Mouse (Mus musculus) lung, embryonic 14.5 days (tissue): ENCODE data around the gene Fhit. TPM values are rescaled to one million over a fixed set of nuclear protein-coding genes. Genes with fewer than 3 reads are reported as not detected.

Experiments
- ATAC-seq: fragments of 200-750 bp; cut with Nextera tagmentation; 2 replicates; pipeline ENCODE4 v1.8.0; 2017; ENCODE audit warnings: mild to moderate bottlenecking, moderate TSS enrichment, moderate library complexity; ENCODE audit not compliant: insufficient read depth
- DNase-seq: peaks from one replicate; pipeline ENCODE4 v3.0.0-alpha.2; 2015
- H3K27ac ChIP-seq: fragments of 300-500 bp; sonication (generic); 2 replicates; pipeline ENCODE4 v1.5.1; 2014; ENCODE audit warnings: low read depth, mild to moderate bottlenecking, moderate library complexity
- H3K27me3 ChIP-seq: fragments of 300-500 bp; sonication (generic); 2 replicates; pipeline ENCODE4 v1.6.1; 2014; ENCODE audit warnings: low read length, control low read depth; ENCODE audit not compliant: insufficient read depth
- H3K36me3 ChIP-seq: fragments of 300-500 bp; sonication (generic); 2 replicates; pipeline ENCODE4 v1.6.1; 2014; ENCODE audit warnings: control low read depth; ENCODE audit not compliant: insufficient read depth
- H3K4me1 ChIP-seq: fragments of 300-500 bp; sonication (generic); 2 replicates; pipeline ENCODE4 v1.6.1; 2014; ENCODE audit warnings: antibody characterized with exemption, control low read depth; ENCODE audit not compliant: insufficient read depth
- H3K4me2 ChIP-seq: fragments of 300-500 bp; sonication (generic); 2 replicates; pipeline ENCODE4 v1.6.1; 2014; ENCODE audit warnings: mild to moderate bottlenecking
- H3K4me3 ChIP-seq: fragments of 300-500 bp; sonication (generic); 2 replicates; pipeline ENCODE4 v1.5.1; 2014; ENCODE audit warnings: low read depth, low read length
- H3K9ac ChIP-seq: fragments of 300-500 bp; sonication (generic); 2 replicates; pipeline ENCODE4 v1.6.1; 2014
- H3K9me3 ChIP-seq: fragments of 300-500 bp; sonication (generic); 2 replicates; pipeline ENCODE4 v1.6.1; 2016; ENCODE audit warnings: low read depth, low read length, control low read depth
- CTCF ChIP-seq: IDR thresholded peaks from 2 replicates; pipeline ENCODE4 v1.5.1; 2016; ENCODE audit warnings: antibody characterized with exemption, low read depth
- WGBS: fragments of 180-500 bp; shearing (Covaris S2); extraction: QIAGEN DNeasy Blood & Tissue Kit; methylation state at CpG from one replicate; pipeline ENCODE4 v1.1.7; 2014; 5-methylcytosine and 5-hydroxymethylcytosine counted together
- polyA plus RNA-seq: library from polyadenylated mRNA; unstranded; fragments of >200 nt; fragmentation: Nextera tagmentation; extraction: Ambion mirVana; gene quantifications from 2 replicates; pipeline ENCODE4 v1.2.1, GENCODE M21; 2014

Gene Fhit
- polyA plus RNA-seq, 1 experiment from 2014 or later, result 5.3 TPM

DNA sequence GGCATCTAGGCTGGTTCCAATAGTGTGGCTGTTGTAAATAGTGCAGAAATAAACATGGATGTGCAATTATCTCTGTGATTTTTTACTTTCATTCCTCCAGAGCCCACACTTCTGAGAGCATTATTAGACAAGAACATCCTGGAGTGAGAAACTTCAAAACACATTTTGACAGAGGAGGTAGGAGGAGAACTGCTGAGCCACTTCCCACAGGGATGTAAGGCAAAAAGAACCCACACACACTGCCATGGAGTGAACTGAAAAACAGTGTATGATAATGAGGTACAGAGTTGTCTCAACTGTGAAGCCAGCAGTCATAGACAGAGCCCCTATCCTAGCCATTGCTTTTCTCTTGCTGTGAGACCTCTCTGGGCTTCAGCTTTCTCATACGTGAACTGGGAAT, 1652.2 kb downstream of the Fhit start:
- H3K4me1 ChIP-seq, result no peaks in the 10 kb centered on the region
- no peak for TF ChIP-seq CTCF
- no peaks in the 10 kb centered on the region for H3K27me3 ChIP-seq
- H3K9me3 ChIP-seq, result no peaks in the 10 kb centered on the region
- no peak overlapping the region for H3K9ac ChIP-seq
- no peak for ATAC-seq
- DNase-seq, result no peak
- no peak overlapping the region for H3K4me3 ChIP-seq
- whole genome bisulfite sequencing, result 67% methylated on average over 1 of the region's 1 CpGs
- no peak overlapping the region for H3K4me2 ChIP-seq
- H3K27ac ChIP-seq, result no peak overlapping the region
- H3K36me3 ChIP-seq, result no peaks in the 10 kb centered on the region

Other genes with a start within 250 kb of the Fhit start
- gene Gm3839, start 194.7 kb upstream of the Fhit start, polyA plus RNA-seq, result 1.8 and 1.9 TPM in 2 replicates